Mouse (Mus musculus): ENCODE data around the gene Suclg2. TPM values are rescaled to one million over a fixed set of nuclear protein-coding genes. Genes with fewer than 3 reads are reported as not detected.

The Suclg2 gene
- polyA plus RNA-seq, 1 experiment from 2014 or later, result 17.6 TPM

DNA sequence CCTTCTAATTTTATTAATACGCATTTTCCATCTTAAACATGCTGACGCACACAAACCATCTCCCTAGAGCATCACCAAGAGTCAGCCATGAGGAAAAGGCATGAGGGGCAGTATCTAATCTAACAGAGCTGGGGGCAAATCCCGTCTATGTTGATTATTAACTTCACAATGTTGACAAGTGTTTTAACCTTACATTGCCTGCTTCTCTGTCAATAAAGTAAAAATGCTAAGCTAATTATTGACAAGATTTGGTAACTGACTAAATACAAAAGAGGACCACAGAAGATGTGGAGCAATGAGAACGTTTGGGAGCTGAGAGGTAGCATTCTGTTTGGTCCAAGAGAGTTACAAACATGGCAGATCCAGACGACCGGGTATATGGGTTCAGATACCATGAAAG, 65.8 kb downstream of the Suclg2 start:
- Histone ChIP-seq H3K9me3 (no peaks in the 10 kb centered on the region), H3K9ac (replicated peaks) (no peak overlapping the region), H3K4me1 (replicated peaks) (peaks cover 20% of the 10 kb centered on the region), H3K27me3 (no peaks in the 10 kb centered on the region), H3K27ac (no peak overlapping the region), H3K36me3 (no peaks in the 10 kb centered on the region), H3K4me2 (replicated peaks) (no peak overlapping the region), H3K4me3 (replicated peaks) (no peak overlapping the region)
- WGBS, result 86% methylated on average over 6 of the region's 6 CpGs
- ATAC-seq, result no peak

DNA sequence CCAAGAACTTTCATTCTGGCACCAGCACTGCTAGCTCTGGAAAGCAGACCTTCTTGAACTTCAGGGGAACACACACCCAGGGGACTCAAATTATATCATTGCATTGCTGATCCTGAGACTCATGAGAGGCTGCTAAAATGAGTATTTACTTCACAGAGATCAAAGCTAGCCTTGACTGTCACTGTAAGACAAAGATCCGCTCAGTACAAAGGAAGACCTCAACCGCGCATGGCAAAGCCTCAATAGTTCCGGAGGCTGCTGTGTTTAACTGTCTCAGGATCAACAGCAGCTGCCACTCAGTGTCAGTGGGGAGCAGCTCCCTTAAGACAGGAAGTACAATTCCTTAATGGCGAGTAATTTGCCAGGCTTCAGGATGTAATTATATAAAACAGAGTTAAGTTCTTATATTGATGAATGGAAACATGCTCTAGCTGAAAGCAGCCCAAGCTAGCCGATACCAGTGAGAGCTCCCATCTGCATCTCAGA, 67.2 kb downstream of the Suclg2 start:
- no peak overlapping the region for H3K9ac ChIP-seq (replicated peaks)
- WGBS, result 9% methylated on average over 6 of the region's 6 CpGs
- 0 out of 2 replicates have a peak overlapping the region, but pooled peaks have one; percentile 4 for H3K4me2 ChIP-seq (replicated peaks)
- H3K27ac ChIP-seq, result no peak overlapping the region
- no peaks in the 10 kb centered on the region for H3K36me3 ChIP-seq
- H3K9me3 ChIP-seq, result no peaks in the 10 kb centered on the region
- no peak overlapping the region for H3K4me3 ChIP-seq (replicated peaks)
- H3K27me3 ChIP-seq, result no peaks in the 10 kb centered on the region
- peaks cover 20% of the 10 kb centered on the region for H3K4me1 ChIP-seq (replicated peaks)
- peak; percentile 83 for ATAC-seq

DNA sequence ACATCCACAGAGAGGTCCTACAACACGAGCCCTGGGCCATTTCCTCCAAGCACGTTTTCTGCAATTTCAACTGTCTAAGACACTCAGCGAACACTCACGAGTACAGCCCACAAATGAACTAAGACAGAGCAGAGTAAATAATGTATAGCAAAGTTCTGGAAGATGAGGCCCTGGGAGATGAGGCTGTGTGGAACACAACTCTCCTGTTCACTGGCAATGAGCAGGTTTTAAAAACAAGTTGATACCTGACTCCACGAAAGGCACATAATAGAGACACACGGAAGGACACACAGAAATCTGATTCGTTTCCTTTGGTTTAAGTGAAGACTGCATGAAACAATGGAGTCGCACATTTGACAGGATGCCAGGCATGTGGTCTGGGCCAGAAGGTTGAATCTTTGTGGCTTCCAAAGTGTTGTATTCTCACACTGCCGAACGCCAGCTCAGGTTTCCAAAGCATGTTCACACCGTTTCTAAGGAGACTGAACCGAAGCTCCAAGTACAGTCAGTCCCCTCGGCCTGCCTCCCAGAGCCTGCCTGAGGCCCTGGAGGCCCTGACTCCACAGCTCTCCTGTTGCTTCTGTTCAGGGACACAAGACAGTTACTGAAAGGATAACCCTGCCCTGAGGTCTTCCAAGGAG, 68.4 kb downstream of the Suclg2 start:
- no peak overlapping the region for H3K27ac ChIP-seq
- H3K9me3 ChIP-seq, result no peaks in the 10 kb centered on the region
- no peak overlapping the region for H3K4me3 ChIP-seq (replicated peaks)
- no peaks in the 10 kb centered on the region for H3K36me3 ChIP-seq
- H3K9ac ChIP-seq (replicated peaks), result no peak overlapping the region
- H3K4me2 ChIP-seq (replicated peaks), result no peak overlapping the region
- H3K4me1 ChIP-seq (replicated peaks), result peaks cover 20% of the 10 kb centered on the region
- ATAC-seq, result 0 out of 2 replicates have a peak, but pooled peaks have one; percentile 14
- H3K27me3 ChIP-seq, result no peaks in the 10 kb centered on the region
- WGBS, result 42% methylated on average over 13 of the region's 13 CpGs

DNA sequence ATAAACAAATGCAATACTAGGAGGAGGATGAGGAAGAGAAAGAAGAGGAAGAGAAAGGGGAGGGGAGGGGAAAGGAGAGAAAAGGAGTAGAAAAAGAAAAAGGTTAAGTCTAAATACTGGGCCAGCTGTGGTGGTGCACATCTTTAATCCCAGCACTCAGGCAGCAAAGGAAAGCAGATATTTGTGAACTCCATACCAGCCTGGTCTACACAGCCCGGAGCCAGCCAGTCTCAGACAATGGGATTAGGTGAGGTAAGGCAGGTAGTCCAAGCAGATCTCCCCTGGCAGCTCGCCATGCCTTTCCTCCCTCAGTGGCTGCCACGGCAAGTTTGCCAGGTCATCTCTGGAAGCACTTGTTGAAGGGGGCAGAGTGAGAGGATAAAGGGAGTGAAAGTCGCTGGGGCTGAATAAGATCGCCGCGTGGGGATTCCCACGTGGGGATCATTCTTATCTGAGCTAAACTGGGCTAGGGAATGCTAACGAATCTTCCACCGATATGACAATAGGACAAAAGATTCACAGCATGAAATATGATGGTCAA, 69.4 kb downstream of the Suclg2 start:
- Histone ChIP-seq H3K9ac (replicated peaks) (no peak overlapping the region), H3K4me1 (replicated peaks) (peaks cover 20% of the 10 kb centered on the region), H3K9me3 (no peaks in the 10 kb centered on the region), H3K36me3 (no peaks in the 10 kb centered on the region), H3K27ac (no peak overlapping the region), H3K4me3 (replicated peaks) (no peak overlapping the region), H3K27me3 (no peaks in the 10 kb centered on the region), H3K4me2 (replicated peaks) (no peak overlapping the region)
- 44% methylated on average over 10 of the region's 10 CpGs for WGBS
- ATAC-seq, result no peak

DNA sequence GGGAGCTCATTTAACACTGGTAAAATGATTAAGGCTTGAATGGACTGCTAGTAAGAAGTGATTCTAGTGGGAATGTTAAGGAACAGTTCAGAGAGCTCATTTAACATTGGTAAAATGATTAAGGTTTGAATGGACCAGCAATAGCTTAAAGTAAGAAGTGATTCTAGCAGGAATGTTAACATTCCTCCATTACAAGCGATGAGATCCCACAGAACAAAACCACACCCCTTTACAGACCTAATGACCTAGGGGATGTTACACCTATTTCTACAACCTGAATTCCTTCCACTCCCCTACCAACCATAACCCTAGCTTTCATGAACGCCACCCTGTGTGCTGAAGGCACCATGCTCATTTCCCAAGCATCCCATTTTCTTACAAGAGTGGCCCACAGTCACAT, 81.2 kb downstream of the Suclg2 start:
- H3K9me3 ChIP-seq, result no peaks in the 10 kb centered on the region
- no peak overlapping the region for H3K4me2 ChIP-seq (replicated peaks)
- H3K9ac ChIP-seq (replicated peaks), result no peak overlapping the region
- H3K27ac ChIP-seq, result no peak overlapping the region
- WGBS, result 89% methylated on average over 2 of the region's 2 CpGs
- H3K4me3 ChIP-seq (replicated peaks), result no peak overlapping the region
- no peaks in the 10 kb centered on the region for H3K36me3 ChIP-seq
- no peak for ATAC-seq
- no peaks in the 10 kb centered on the region for H3K27me3 ChIP-seq
- H3K4me1 ChIP-seq (replicated peaks), result no peaks in the 10 kb centered on the region

DNA sequence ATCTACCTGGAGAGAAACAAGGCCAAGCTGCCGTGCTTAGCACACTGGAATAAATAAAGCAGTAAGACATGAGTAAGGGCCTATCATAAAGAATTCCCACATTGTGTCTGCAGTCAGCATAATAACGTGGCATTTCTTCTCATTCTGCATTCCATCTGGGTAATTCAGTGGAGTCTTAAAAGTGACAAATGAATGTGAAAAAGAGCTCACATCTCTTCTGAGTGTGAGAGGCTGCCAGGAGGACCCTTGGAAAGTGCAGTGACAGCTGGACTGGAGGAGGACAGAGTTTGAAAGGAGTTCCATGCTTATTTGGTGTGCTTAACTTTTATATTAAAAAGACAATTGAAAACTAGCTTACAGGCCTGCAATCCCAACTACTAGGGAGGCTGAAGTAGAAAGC, 83.2 kb downstream of the Suclg2 start:
- no peak overlapping the region for H3K27ac ChIP-seq
- no peak overlapping the region for H3K9ac ChIP-seq (replicated peaks)
- no peaks in the 10 kb centered on the region for H3K9me3 ChIP-seq
- H3K4me2 ChIP-seq (replicated peaks), result no peak overlapping the region
- H3K4me3 ChIP-seq (replicated peaks), result no peak overlapping the region
- H3K4me1 ChIP-seq (replicated peaks), result no peaks in the 10 kb centered on the region
- no peaks in the 10 kb centered on the region for H3K36me3 ChIP-seq
- 49% methylated on average over 2 of the region's 2 CpGs for WGBS
- no peaks in the 10 kb centered on the region for H3K27me3 ChIP-seq
- ATAC-seq, result no peak

DNA sequence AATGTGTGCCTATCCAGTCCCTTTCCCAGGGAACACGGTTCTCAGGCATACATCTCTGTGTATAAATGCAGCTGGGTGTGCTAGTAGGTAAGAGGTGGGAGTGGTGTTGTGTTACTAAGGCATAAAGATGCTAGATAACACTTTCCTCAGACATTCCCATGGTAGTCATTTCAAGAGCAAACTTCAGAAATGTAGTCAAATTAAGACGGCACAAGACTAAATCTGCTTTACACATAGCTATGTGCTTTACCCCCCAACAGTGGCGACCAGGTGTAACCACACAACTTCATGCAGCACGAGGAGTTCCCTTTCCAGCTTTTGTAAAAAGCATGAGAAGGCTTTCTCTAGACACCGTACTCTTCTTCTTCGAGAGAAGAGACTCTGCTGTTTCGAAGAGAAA, 89.5 kb downstream of the Suclg2 start:
- ATAC-seq, result no peak
- H3K27me3 ChIP-seq, result no peaks in the 10 kb centered on the region
- H3K27ac ChIP-seq, result no peak overlapping the region
- no peaks in the 10 kb centered on the region for H3K4me1 ChIP-seq (replicated peaks)
- H3K9me3 ChIP-seq, result no peaks in the 10 kb centered on the region
- no peak overlapping the region for H3K4me3 ChIP-seq (replicated peaks)
- no peak overlapping the region for H3K9ac ChIP-seq (replicated peaks)
- 95% methylated on average over 7 of the region's 7 CpGs for WGBS
- no peaks in the 10 kb centered on the region for H3K36me3 ChIP-seq
- no peak overlapping the region for H3K4me2 ChIP-seq (replicated peaks)

DNA sequence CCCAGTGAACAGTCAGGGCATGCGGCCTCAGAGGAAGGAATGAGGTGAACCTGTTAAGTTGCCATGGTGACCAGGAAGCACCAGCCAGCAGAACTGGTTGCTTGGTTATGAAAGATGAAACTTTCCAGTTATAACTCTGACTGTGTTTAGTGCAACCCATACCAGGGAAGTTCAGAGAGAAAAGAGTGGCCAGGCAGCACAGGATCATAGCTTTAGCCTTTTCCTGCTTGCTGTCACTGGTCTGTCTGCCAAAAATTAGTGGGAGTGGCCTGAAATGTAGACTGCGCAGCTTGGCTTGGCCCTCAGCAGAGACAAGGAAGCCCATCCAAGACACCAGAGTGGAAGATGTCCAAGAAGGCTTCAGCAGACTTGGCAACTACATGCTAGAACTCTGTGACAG, 96.8 kb downstream of the Suclg2 start:
- no peaks in the 10 kb centered on the region for H3K27me3 ChIP-seq
- no peak overlapping the region for H3K9ac ChIP-seq (replicated peaks)
- no peaks in the 10 kb centered on the region for H3K36me3 ChIP-seq
- H3K27ac ChIP-seq, result no peak overlapping the region
- H3K4me1 ChIP-seq (replicated peaks), result 0 out of 2 replicates have a peak, but pooled peaks cover 3% of the 10 kb centered on the region
- ATAC-seq, result no peak
- no peak overlapping the region for H3K4me2 ChIP-seq (replicated peaks)
- H3K9me3 ChIP-seq, result no peaks in the 10 kb centered on the region
- H3K4me3 ChIP-seq (replicated peaks), result no peak overlapping the region
- WGBS, result 81% methylated on average over 2 of the region's 2 CpGs

DNA sequence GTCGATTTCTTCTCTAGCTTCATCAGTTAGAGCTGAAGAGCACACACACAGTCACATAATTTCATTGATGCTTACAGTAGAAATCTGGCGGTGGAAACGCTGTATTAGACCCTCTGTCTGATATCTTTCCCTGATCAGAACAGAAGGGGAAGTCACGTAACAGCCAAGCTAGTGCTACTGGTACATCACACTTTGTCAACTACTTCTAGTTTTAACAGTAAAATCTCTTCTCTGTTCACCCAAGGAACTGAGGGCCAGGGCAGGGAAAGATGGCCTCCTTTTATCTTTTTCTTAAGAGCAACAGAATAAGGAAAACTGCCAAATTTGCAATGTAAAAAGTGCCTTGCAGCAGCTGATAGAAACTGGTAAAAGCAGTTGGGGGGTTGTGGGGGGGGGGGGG, 97.8 kb downstream of the Suclg2 start:
- H3K9ac ChIP-seq (replicated peaks), result no peak overlapping the region
- H3K27me3 ChIP-seq, result no peaks in the 10 kb centered on the region
- 0 out of 2 replicates have a peak, but pooled peaks cover 3% of the 10 kb centered on the region for H3K4me1 ChIP-seq (replicated peaks)
- H3K9me3 ChIP-seq, result no peaks in the 10 kb centered on the region
- no peaks in the 10 kb centered on the region for H3K36me3 ChIP-seq
- no peak for ATAC-seq
- 92% methylated on average over 4 of the region's 4 CpGs for WGBS
- H3K4me3 ChIP-seq (replicated peaks), result no peak overlapping the region
- no peak overlapping the region for H3K4me2 ChIP-seq (replicated peaks)
- no peak overlapping the region for H3K27ac ChIP-seq

DNA sequence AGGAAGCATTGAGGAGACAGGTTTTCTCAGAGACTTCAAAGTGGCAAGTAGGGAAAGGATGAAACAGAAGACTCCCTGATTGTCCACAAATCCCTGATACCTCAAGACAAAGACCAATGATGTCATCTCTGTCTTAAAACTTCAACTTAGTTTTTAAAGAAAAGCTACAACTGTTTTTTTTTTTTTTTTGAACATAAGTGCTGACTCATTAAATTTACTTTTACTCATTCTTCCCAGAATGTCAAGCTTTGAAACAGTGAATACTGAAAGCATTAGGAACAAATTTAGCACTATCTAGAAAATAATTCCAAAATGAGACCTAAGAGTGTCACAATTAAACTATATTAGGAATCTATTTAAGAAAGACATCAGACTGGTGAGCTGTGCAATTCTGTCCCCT, 98.8 kb downstream of the Suclg2 start:
- Histone ChIP-seq H3K27ac (no peak overlapping the region), H3K4me3 (replicated peaks) (no peak overlapping the region), H3K4me1 (replicated peaks) (0 out of 2 replicates have a peak, but pooled peaks cover 3% of the 10 kb centered on the region), H3K4me2 (replicated peaks) (no peak overlapping the region), H3K9me3 (no peaks in the 10 kb centered on the region), H3K36me3 (no peaks in the 10 kb centered on the region), H3K27me3 (no peaks in the 10 kb centered on the region), H3K9ac (replicated peaks) (no peak overlapping the region)
- ATAC-seq, result no peak

DNA sequence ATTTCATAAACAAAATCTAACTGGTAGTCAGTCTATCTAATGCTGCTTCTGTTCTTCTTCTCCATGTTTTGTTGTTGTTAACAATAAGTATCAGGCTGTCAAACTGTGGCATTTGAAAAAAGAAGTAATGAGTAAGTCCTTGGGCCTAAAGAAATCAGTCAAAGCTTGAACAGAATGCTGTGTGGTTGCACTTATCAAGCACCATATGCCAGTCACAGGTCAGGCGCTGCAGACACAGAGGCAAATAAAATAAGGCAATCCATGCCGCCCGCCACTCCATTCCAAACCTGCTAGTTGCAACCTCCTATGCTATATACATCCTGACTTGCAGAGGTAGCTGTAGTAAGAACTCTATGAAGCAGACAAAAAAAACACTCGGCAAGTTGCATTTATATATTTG, 100.2 kb downstream of the Suclg2 start:
- H3K4me2 ChIP-seq (replicated peaks), result no peak overlapping the region
- no peak for ATAC-seq
- WGBS, result 92% methylated on average over 4 of the region's 4 CpGs
- H3K27ac ChIP-seq, result no peak overlapping the region
- no peaks in the 10 kb centered on the region for H3K27me3 ChIP-seq
- no peaks in the 10 kb centered on the region for H3K9me3 ChIP-seq
- H3K9ac ChIP-seq (replicated peaks), result no peak overlapping the region
- H3K4me1 ChIP-seq (replicated peaks), result 0 out of 2 replicates have a peak, but pooled peaks cover 3% of the 10 kb centered on the region
- no peak overlapping the region for H3K4me3 ChIP-seq (replicated peaks)
- H3K36me3 ChIP-seq, result no peaks in the 10 kb centered on the region

DNA sequence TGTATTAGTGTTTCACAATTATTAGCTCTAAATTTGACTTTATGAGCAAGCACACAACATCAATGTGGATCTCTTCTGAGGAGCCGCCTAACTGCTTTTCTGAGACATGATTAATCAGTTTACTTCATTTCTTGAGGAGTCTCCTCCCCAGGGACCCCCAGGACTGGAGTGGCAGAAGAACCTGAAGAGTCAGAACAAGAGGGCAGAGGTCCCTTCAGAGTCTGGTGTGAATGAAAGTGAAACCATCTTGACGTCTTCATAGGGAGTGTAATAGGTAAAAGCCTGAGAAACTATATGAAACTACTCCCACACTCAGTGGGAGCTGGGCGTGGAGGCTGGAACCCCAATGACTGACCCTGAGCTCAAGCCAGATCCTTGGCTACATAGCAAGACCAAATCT, 105.4 kb downstream of the Suclg2 start:
- Histone ChIP-seq H3K4me2 (replicated peaks) (no peak overlapping the region), H3K4me3 (replicated peaks) (no peak overlapping the region), H3K36me3 (no peaks in the 10 kb centered on the region), H3K27me3 (no peaks in the 10 kb centered on the region), H3K9ac (replicated peaks) (no peak overlapping the region), H3K9me3 (no peaks in the 10 kb centered on the region), H3K4me1 (replicated peaks) (0 out of 2 replicates have a peak, but pooled peaks cover 3% of the 10 kb centered on the region), H3K27ac (no peak overlapping the region)
- ATAC-seq, result no peak
- 76% methylated on average over 3 of the region's 3 CpGs for WGBS
